Mouse (Mus musculus) intestine, postnatal 0 days (tissue): Measurements from ENCODE around the gene Fam160a1. TPM values are rescaled to one million over a fixed set of nuclear protein-coding genes. Genes with fewer than 3 reads are reported as not detected.

Experiments
- ATAC-seq: fragments of 200-750 bp; cut with Nextera tagmentation; 2 replicates; pipeline ENCODE4 v1.8.0; 2017; ENCODE audit warnings: mild to moderate bottlenecking, moderate TSS enrichment, moderate library complexity
- H3K27ac ChIP-seq: fragments of 300-500 bp; sonication (generic); 2 replicates; pipeline ENCODE4 v1.5.1; 2014; ENCODE audit warnings: mild to moderate bottlenecking, low read depth, low read length, moderate library complexity
- H3K27me3 ChIP-seq: fragments of 300-500 bp; sonication (generic); replicated peaks from 2 replicates; pipeline ENCODE4 v1.6.1; 2014; ENCODE audit warnings: low read length, mixed read lengths; ENCODE audit not compliant: control insufficient read depth, insufficient read depth
- H3K36me3 ChIP-seq: fragments of 300-500 bp; sonication (generic); 2 replicates; pipeline ENCODE4 v1.6.1; 2014; ENCODE audit warnings: mild to moderate bottlenecking, moderate library complexity; ENCODE audit not compliant: control insufficient read depth, insufficient read depth
- H3K4me1 ChIP-seq: fragments of 300-500 bp; sonication (generic); replicated peaks from 2 replicates; pipeline ENCODE4 v1.6.1; 2014; ENCODE audit warnings: antibody characterized with exemption, low read length, mixed read lengths; ENCODE audit not compliant: control insufficient read depth, insufficient read depth
- H3K4me2 ChIP-seq: fragments of 300-500 bp; sonication (generic); replicated peaks from 2 replicates; pipeline ENCODE4 v1.6.1; 2014; ENCODE audit warnings: low read depth, mild to moderate bottlenecking, moderate library complexity
- H3K4me3 ChIP-seq: fragments of 300-500 bp; sonication (generic); 2 replicates; pipeline ENCODE4 v1.5.1; 2014; ENCODE audit warnings: low read depth, low read length
- H3K9ac ChIP-seq: fragments of 300-500 bp; sonication (generic); 2 replicates; pipeline ENCODE4 v1.6.1; 2014; ENCODE audit warnings: mild to moderate bottlenecking, low read depth, low read length
- H3K9me3 ChIP-seq: fragments of 300-500 bp; sonication (generic); 2 replicates; pipeline ENCODE4 v1.6.1; 2016; ENCODE audit warnings: mixed run types; ENCODE audit not compliant: control insufficient read depth
- CTCF ChIP-seq: sonication (generic); IDR thresholded peaks from 2 replicates; pipeline ENCODE4 v1.5.1; 2016; ENCODE audit warnings: low read depth, mild to moderate bottlenecking, control low read depth, antibody characterized with exemption, moderate library complexity
- WGBS: fragments of 180-500 bp; shearing (Covaris S2); extraction: QIAGEN DNeasy Blood & Tissue Kit; methylation state at CpG from one replicate; pipeline ENCODE4 v1.1.7; 2014; 5-methylcytosine and 5-hydroxymethylcytosine counted together
- polyA plus RNA-seq: library from polyadenylated mRNA; unstranded; fragments of >200 nt; fragmentation: Nextera tagmentation; extraction: Ambion mirVana; gene quantifications from 2 replicates; pipeline ENCODE4 v1.2.1, GENCODE M21; 2015

The Fam160a1 gene
- polyA plus RNA-seq, 1 experiment from 2014 or later, result 2.6 TPM

- H3K4me2 ChIP-seq, result no peak overlapping the region
- H3K9ac ChIP-seq, result no peak overlapping the region
- H3K27me3 ChIP-seq, result no peaks in the 10 kb centered on the region
- no peak for TF ChIP-seq CTCF
- H3K36me3 ChIP-seq, result no peaks in the 10 kb centered on the region
- no peaks in the 10 kb centered on the region for H3K4me1 ChIP-seq
- 85% methylated on average over 8 of the region's 8 CpGs for WGBS
- H3K4me3 ChIP-seq, result no peak overlapping the region
- H3K9me3 ChIP-seq, result no peaks in the 10 kb centered on the region
- no peak overlapping the region for H3K27ac ChIP-seq
- no peak for ATAC-seq
These were observed 131.8 kb downstream of the Fam160a1 start for GRCm38 (mm10) chr3:85685271-85685670.

GRCm38 (mm10) chr3:85683618-85684017, 133.5 kb downstream of the Fam160a1 start:
- H3K9ac ChIP-seq, result no peak overlapping the region
- WGBS, result 88% methylated on average over 5 of the region's 5 CpGs

DNA sequence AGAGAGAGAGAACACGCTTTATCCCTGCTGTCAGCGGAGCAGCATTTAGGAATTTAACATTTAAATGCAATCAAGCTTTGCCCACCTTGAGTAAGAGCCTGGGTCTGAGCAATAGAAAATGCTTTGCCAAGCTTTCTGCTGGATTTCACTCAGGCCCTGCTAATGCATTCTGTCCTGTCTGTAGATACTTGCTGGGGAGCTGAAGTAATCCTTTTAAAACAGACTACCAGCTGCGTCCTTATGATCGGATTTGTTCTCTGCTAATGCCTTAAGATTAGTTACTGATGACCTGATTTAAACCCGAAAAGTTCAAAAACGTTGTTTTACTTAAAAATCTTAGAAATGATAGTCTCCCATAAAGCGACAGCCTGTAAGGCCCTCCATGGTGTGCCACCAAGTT, 136.0 kb downstream of the Fam160a1 start:
- Histone ChIP-seq H3K4me3 (no peak overlapping the region), H3K27ac (no peak overlapping the region), H3K9ac (no peak overlapping the region), H3K9me3 (no peaks in the 10 kb centered on the region), H3K36me3 (no peaks in the 10 kb centered on the region), H3K27me3 (no peaks in the 10 kb centered on the region), H3K4me1 (no peaks in the 10 kb centered on the region), H3K4me2 (no peak overlapping the region)
- TF ChIP-seq CTCF, result no peak
- ATAC-seq, result no peak
- 84% methylated on average over 7 of the region's 7 CpGs for WGBS

More at GRCm38 (mm10) chr3:85683618-85684017, 133.5 kb downstream of the Fam160a1 start:
- Histone ChIP-seq H3K27me3 (no peaks in the 10 kb centered on the region), H3K4me1 (no peaks in the 10 kb centered on the region), H3K4me3 (no peak overlapping the region), H3K9me3 (no peaks in the 10 kb centered on the region), H3K36me3 (no peaks in the 10 kb centered on the region), H3K27ac (no peak overlapping the region), H3K4me2 (no peak overlapping the region)
- ATAC-seq, result no peak
- no peak for TF ChIP-seq CTCF

GRCm38 (mm10) chr3:85679960-85680359, 137.1 kb downstream of the Fam160a1 start:
- no peak for TF ChIP-seq CTCF
- H3K9me3 ChIP-seq, result no peaks in the 10 kb centered on the region
- ATAC-seq, result no peak
- 86% methylated on average over 5 of the region's 5 CpGs for WGBS
- H3K4me3 ChIP-seq, result no peak overlapping the region
- no peak overlapping the region for H3K9ac ChIP-seq
- no peaks in the 10 kb centered on the region for H3K27me3 ChIP-seq
- H3K36me3 ChIP-seq, result no peaks in the 10 kb centered on the region
- no peaks in the 10 kb centered on the region for H3K4me1 ChIP-seq
- no peak overlapping the region for H3K27ac ChIP-seq
- no peak overlapping the region for H3K4me2 ChIP-seq

DNA sequence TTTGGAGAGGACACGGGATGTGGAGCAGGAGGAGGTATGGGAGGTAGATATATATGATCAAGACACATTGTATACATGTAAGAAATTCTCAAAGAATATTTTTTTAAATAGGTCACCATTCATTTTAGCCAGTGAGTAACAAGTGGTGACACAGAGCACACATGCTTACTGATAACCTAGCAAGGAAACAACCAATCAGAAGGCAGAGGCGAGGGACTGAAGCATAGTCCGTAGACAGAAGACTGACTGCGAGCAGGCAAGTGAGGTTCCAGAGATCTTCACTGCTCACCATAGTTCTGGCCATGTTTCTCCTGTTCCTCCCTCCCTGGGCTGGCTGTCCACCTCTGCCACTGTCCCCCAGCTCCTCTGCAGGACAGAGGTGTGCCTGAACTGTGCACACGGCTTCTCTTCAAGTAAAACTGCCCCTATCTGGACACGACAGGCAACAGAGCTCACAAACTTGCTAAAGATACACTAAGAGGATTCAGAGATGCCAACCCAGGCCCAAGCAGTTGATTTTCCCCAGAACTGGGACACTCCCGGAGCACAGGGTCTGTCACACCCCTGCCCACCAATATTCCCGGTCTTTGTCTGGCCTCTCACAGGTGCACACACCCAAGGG, 137.7 kb downstream of the Fam160a1 start:
- Histone ChIP-seq H3K9me3 (no peaks in the 10 kb centered on the region), H3K9ac (no peak overlapping the region), H3K27me3 (no peaks in the 10 kb centered on the region), H3K27ac (no peak overlapping the region), H3K36me3 (no peaks in the 10 kb centered on the region), H3K4me2 (no peak overlapping the region), H3K4me3 (no peak overlapping the region), H3K4me1 (no peaks in the 10 kb centered on the region)
- ATAC-seq, result no peak
- 82% methylated on average over 8 of the region's 8 CpGs for WGBS
- no peak for TF ChIP-seq CTCF

DNA sequence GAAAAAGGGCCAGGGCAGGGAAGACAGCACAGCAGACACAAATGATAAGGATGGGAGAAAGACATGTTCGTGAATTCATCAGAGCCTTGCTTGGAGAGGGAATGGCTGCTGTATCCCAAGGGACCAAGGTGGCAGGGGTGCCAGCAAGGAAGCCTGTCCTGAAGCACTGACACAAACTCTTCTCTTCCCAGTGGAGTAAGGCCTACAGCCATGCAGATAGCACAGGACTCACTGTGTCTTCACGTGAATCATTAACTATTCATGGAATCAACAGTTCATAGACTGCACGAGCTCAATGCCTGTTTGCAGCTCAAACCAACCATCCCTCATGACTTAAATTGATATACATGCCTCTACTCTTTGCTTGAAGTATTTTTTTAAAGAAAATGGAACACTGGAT, 139.1 kb downstream of the Fam160a1 start:
- H3K4me3 ChIP-seq, result no peak overlapping the region
- no peaks in the 10 kb centered on the region for H3K36me3 ChIP-seq
- no peak for TF ChIP-seq CTCF
- WGBS, result 47% methylated on average over 3 of the region's 3 CpGs
- no peaks in the 10 kb centered on the region for H3K9me3 ChIP-seq
- no peak for ATAC-seq
- no peak overlapping the region for H3K4me2 ChIP-seq
- no peaks in the 10 kb centered on the region for H3K4me1 ChIP-seq
- no peak overlapping the region for H3K9ac ChIP-seq
- no peak overlapping the region for H3K27ac ChIP-seq
- H3K27me3 ChIP-seq, result no peaks in the 10 kb centered on the region

DNA sequence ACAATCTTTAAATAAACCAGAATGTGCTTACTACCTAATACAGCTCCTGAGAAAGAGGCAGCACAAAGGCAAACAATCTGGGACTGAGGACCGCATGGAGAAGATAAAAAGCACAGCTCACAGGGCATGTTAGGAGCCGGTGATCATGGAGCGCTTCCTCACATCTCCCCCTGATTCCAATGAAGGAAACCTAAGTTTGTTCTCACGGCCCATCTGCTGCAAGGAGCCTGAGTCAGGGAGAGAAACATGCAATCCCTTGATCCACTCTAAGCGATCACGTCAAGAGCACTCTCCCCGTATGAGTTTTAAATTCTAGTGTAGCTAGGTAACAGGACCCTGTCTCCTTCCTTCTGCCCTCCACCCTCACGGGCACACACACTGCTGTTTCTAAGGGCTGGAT, 140.0 kb downstream of the Fam160a1 start:
- H3K4me2 ChIP-seq, result no peak overlapping the region
- no peak overlapping the region for H3K4me3 ChIP-seq
- H3K9me3 ChIP-seq, result no peaks in the 10 kb centered on the region
- H3K27ac ChIP-seq, result no peak overlapping the region
- no peaks in the 10 kb centered on the region for H3K4me1 ChIP-seq
- no peaks in the 10 kb centered on the region for H3K27me3 ChIP-seq
- no peak for TF ChIP-seq CTCF
- 64% methylated on average over 8 of the region's 8 CpGs for WGBS
- H3K9ac ChIP-seq, result no peak overlapping the region
- H3K36me3 ChIP-seq, result no peaks in the 10 kb centered on the region
- no peak for ATAC-seq
